Mouse (Mus musculus): ENCODE measurements around the gene Dera. TPM values are rescaled to one million over a fixed set of nuclear protein-coding genes. Genes with fewer than 3 reads are reported as not detected.

Gene Dera
- total and polyA plus RNA-seq, 3 experiments: 59.5 to 80.6 (median 78.0) TPM

- TF ChIP-seq MAZ (IDR thresholded peaks at IDR 0.05; ENCODE audit: low read depth, low read length) (no peak), PAX5 (IDR thresholded peaks at IDR 0.05; ENCODE audit: low read length) (no peak), ZMIZ1 (IDR thresholded peaks at IDR 0.05; ENCODE audit: low read depth, low read length) (no peak), BHLHE40 (IDR thresholded peaks at IDR 0.05; ENCODE audit: low read depth, low read length) (no peak)
- no peak overlapping the region for H3K4me3 ChIP-seq (replicated peaks in 1 of 3; ENCODE audit: low read depth in 2 of 3, low read length in 2 of 3, poor library complexity in 1 of 3)
- no peak overlapping the region for H3K4me2 ChIP-seq (ENCODE audit: insufficient read depth, low read depth, poor library complexity, severe bottlenecking)
- H3K27me3 ChIP-seq (replicated peaks): no peaks in the 10 kb centered on the region
- DNase-seq (ENCODE audit: extremely low read depth): no peak
- dilution Hi-C loops (cut with MboI; ENCODE audit: extremely low pct_ligation_motif_present, extremely low pct_unique_long_range_greater_than_20kb, low sequenced_read_pairs) (no loop called here), in situ Hi-C loops (cut with MboI; ENCODE audit: low pct_ligation_motif_present, low pct_unique_long_range_greater_than_20kb, low sequenced_read_pairs) (no loop called here)
- H3K9me3 ChIP-seq (replicated peaks; ENCODE audit: low read length): no peaks in the 10 kb centered on the region
- peaks cover 2 to 22% of the 10 kb centered on the region in 2 experiments; a peak in 3 of 4 replicates for H3K4me1 ChIP-seq (ENCODE audit: control insufficient read depth in 1 of 2, insufficient read depth in 2 of 2)
- no peak overlapping the region for H3K27ac ChIP-seq (ENCODE audit: insufficient read depth, low read depth)
- H3K9ac ChIP-seq (ENCODE audit: insufficient read depth, low read depth): no peak overlapping the region
- peaks cover 0 to 16% of the 10 kb centered on the region in 2 experiments for H3K36me3 ChIP-seq (replicated peaks in 1 of 2; ENCODE audit: control insufficient read depth in 1 of 2, insufficient read depth in 1 of 2, low read length in 1 of 2)
- no peaks in the 10 kb centered on the region; the same call in 1 of the 2 replicates for H3K79me2 ChIP-seq (replicated peaks; ENCODE audit: control insufficient read depth, extremely low read depth, insufficient read depth, poor library complexity, severe bottlenecking)
Observed at GRCm38 (mm10) chr6:137771621-137772250, 17.4 kb downstream of the Dera start.

DNA sequence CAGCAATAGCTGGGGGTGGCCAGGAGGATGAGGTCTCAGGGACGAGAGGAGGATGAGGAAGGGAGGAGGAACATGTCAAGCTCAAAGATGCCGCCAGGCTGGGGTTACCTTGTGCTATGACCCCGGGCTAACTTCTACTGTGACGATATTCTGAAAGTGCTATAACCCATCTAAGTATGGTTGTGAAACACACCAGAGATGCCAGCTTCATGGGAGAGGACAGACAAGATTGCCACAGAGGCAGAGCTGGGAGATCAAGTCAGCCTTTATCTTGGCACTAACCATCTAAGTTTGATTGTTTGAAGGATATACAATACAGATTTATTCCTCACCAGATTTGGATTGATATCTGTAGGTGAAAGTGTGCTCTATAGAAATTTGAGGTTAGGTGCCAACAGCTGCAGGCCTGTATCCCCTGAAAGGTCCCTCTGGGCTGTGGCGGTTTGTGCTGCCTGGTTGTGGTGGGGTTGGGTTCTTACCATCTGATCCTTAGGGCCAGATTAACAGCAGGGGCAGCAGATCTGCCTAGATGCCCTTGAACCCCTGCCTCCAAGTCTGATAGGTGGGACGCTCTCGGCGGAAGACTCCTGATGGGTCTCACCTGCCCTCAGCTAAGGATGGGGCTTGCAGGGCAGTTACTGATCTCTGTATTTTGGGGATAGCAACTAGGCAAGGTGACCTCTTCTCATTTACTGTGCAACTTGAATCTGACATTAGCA is 18.7 kb downstream of the Dera start:
- in situ Hi-C loops (cut with MboI; ENCODE audit: low pct_ligation_motif_present, low pct_unique_long_range_greater_than_20kb, low sequenced_read_pairs) (no loop called here), dilution Hi-C loops (cut with MboI; ENCODE audit: extremely low pct_ligation_motif_present, extremely low pct_unique_long_range_greater_than_20kb, low sequenced_read_pairs) (no loop called here)
- H3K27ac ChIP-seq (ENCODE audit: insufficient read depth, low read depth): no peak overlapping the region

GRCm38 (mm10) chr6:137773637-137774028 is 19.3 kb downstream of the Dera start:
- no peaks in the 10 kb centered on the region for H3K27me3 ChIP-seq (replicated peaks)
- no peaks in the 10 kb centered on the region; the same call in 1 of the 2 replicates for H3K79me2 ChIP-seq (replicated peaks; ENCODE audit: control insufficient read depth, extremely low read depth, insufficient read depth, poor library complexity, severe bottlenecking)
- no peak for DNase-seq (ENCODE audit: extremely low read depth)
- in situ Hi-C loops (cut with MboI; ENCODE audit: low pct_ligation_motif_present, low pct_unique_long_range_greater_than_20kb, low sequenced_read_pairs): no loop called here
- dilution Hi-C loops (cut with MboI; ENCODE audit: extremely low pct_ligation_motif_present, extremely low pct_unique_long_range_greater_than_20kb, low sequenced_read_pairs): no loop called here
- no peak for TF ChIP-seq JUND (conservative IDR thresholded peaks at IDR 0.05; ENCODE audit: low read depth, low read length)
- TF ChIP-seq GABPA (IDR thresholded peaks at IDR 0.05; ENCODE audit: insufficient replicate concordance, low read depth, low read length): no peak
- TF ChIP-seq USF2 (conservative IDR thresholded peaks at IDR 0.05; ENCODE audit: low read depth, low read length): no peak
- no peak for TF ChIP-seq BHLHE40 (IDR thresholded peaks at IDR 0.05; ENCODE audit: low read depth, low read length)
- no peak for TF ChIP-seq NELFE (IDR thresholded peaks at IDR 0.05; ENCODE audit: low read depth, low read length)
- TF ChIP-seq JUN (IDR thresholded peaks at IDR 0.05; ENCODE audit: insufficient read depth, low read depth, low read length): no peak
- TF ChIP-seq MYC (IDR thresholded peaks at IDR 0.05; ENCODE audit: low read depth, low read length): no peak
- TF ChIP-seq ZC3H11A (IDR thresholded peaks at IDR 0.05; ENCODE audit: low read depth, low read length): no peak
- TF ChIP-seq EP300 (IDR thresholded peaks at IDR 0.05; ENCODE audit: low read length): no peak
- no peak for TF ChIP-seq ELF1 (IDR thresholded peaks at IDR 0.05; ENCODE audit: low read depth, low read length)
- no peak for TF ChIP-seq MAFK (IDR thresholded peaks at IDR 0.05; ENCODE audit: insufficient replicate concordance, low read length)
- H3K4me2 ChIP-seq (ENCODE audit: insufficient read depth, low read depth, poor library complexity, severe bottlenecking): no peak overlapping the region
- H3K27ac ChIP-seq (ENCODE audit: insufficient read depth, low read depth): no peak overlapping the region
- no peaks in the 10 kb centered on the region for H3K9me3 ChIP-seq (replicated peaks; ENCODE audit: low read length)
- H3K4me3 ChIP-seq (replicated peaks in 1 of 3; ENCODE audit: low read depth in 2 of 3, low read length in 2 of 3, poor library complexity in 1 of 3): no peak overlapping the region
- H3K36me3 ChIP-seq (replicated peaks in 1 of 2; ENCODE audit: control insufficient read depth in 1 of 2, insufficient read depth in 1 of 2, low read length in 1 of 2): peaks cover 0 to 20% of the 10 kb centered on the region in 2 experiments
- H3K9ac ChIP-seq (ENCODE audit: insufficient read depth, low read depth): no peak overlapping the region
- peaks cover 2 to 27% of the 10 kb centered on the region in 2 experiments; a peak in 3 of 4 replicates for H3K4me1 ChIP-seq (ENCODE audit: control insufficient read depth in 1 of 2, insufficient read depth in 2 of 2)

More for the DNA sequence above, 18.7 kb downstream of the Dera start:
- no peak overlapping the region for H3K4me2 ChIP-seq (ENCODE audit: insufficient read depth, low read depth, poor library complexity, severe bottlenecking)
- peaks cover 0 to 21% of the 10 kb centered on the region in 2 experiments for H3K36me3 ChIP-seq (replicated peaks in 1 of 2; ENCODE audit: control insufficient read depth in 1 of 2, insufficient read depth in 1 of 2, low read length in 1 of 2)
- H3K4me3 ChIP-seq (replicated peaks in 1 of 3; ENCODE audit: low read depth in 2 of 3, low read length in 2 of 3, poor library complexity in 1 of 3): no peak overlapping the region
- no peaks in the 10 kb centered on the region for H3K27me3 ChIP-seq (replicated peaks)
- H3K79me2 ChIP-seq (replicated peaks; ENCODE audit: control insufficient read depth, extremely low read depth, insufficient read depth, poor library complexity, severe bottlenecking): no peaks in the 10 kb centered on the region; the same call in 1 of the 2 replicates
- no peak for DNase-seq (ENCODE audit: extremely low read depth)
- no peak for TF ChIP-seq ETS1 (conservative IDR thresholded peaks at IDR 0.05; ENCODE audit: low read depth, low read length)
- no peak for TF ChIP-seq GABPA (IDR thresholded peaks at IDR 0.05; ENCODE audit: insufficient replicate concordance, low read depth, low read length)
- no peak for TF ChIP-seq JUND (conservative IDR thresholded peaks at IDR 0.05; ENCODE audit: low read depth, low read length)
- TF ChIP-seq TBP (conservative IDR thresholded peaks at IDR 0.05; ENCODE audit: low read depth, low read length): no peak
- no peak for TF ChIP-seq EP300 (IDR thresholded peaks at IDR 0.05; ENCODE audit: low read length)
- no peak for TF ChIP-seq IRF4 (IDR thresholded peaks at IDR 0.05; ENCODE audit: low read depth, low read length)
- TF ChIP-seq BHLHE40 (IDR thresholded peaks at IDR 0.05; ENCODE audit: low read depth, low read length): no peak
- no peak for TF ChIP-seq POLR2AphosphoS2 (IDR thresholded peaks at IDR 0.05; ENCODE audit: low read depth, low read length)
- no peak for TF ChIP-seq ZKSCAN1 (IDR thresholded peaks at IDR 0.05; ENCODE audit: borderline replicate concordance, low read depth, low read length)
- TF ChIP-seq MAZ (IDR thresholded peaks at IDR 0.05; ENCODE audit: low read depth, low read length): no peak
- TF ChIP-seq USF1 (IDR thresholded peaks at IDR 0.05; ENCODE audit: low read depth, low read length): no peak
- TF ChIP-seq ZMIZ1 (IDR thresholded peaks at IDR 0.05; ENCODE audit: low read depth, low read length): no peak
- TF ChIP-seq NRF1 (IDR thresholded peaks at IDR 0.05; ENCODE audit: low read depth, low read length): no peak
- no peak for TF ChIP-seq POLR2A (IDR thresholded peaks at IDR 0.05; ENCODE audit: low read depth, low read length)
- no peak for TF ChIP-seq RCOR1 (conservative IDR thresholded peaks at IDR 0.05; ENCODE audit: low read depth, low read length)
- TF ChIP-seq SIN3A (IDR thresholded peaks at IDR 0.05; ENCODE audit: low read length): no peak
- no peak overlapping the region for H3K9ac ChIP-seq (ENCODE audit: insufficient read depth, low read depth)
- no peaks in the 10 kb centered on the region for H3K9me3 ChIP-seq (replicated peaks; ENCODE audit: low read length)
- H3K4me1 ChIP-seq (ENCODE audit: control insufficient read depth in 1 of 2, insufficient read depth in 2 of 2): peaks cover 2 to 27% of the 10 kb centered on the region in 2 experiments; a peak in 3 of 4 replicates
